Mouse (Mus musculus) forebrain, embryonic 10.5 days (tissue): ENCODE data around the gene Sept8. TPM values are rescaled to one million over a fixed set of nuclear protein-coding genes. Genes with fewer than 3 reads are reported as not detected.

Source experiments
- DNase-seq: peaks from one replicate; pipeline ENCODE4 v3.0.0-alpha.2; 2017; ENCODE audit warnings: low spot score; ENCODE audit errors: extremely low spot score
- H3K27ac ChIP-seq: fragments of 300-500 bp; sonication (generic); 2 replicates; pipeline ENCODE4 v1.5.1; 2016; ENCODE audit warnings: mild to moderate bottlenecking
- H3K27me3 ChIP-seq: fragments of 300-500 bp; sonication (generic); 2 replicates; pipeline ENCODE4 v1.6.1; 2016; ENCODE audit warnings: mild to moderate bottlenecking; ENCODE audit not compliant: poor library complexity, severe bottlenecking
- H3K36me3 ChIP-seq: fragments of 300-500 bp; sonication (generic); replicated peaks from 2 replicates; pipeline ENCODE4 v1.6.1; 2016; ENCODE audit warnings: mild to moderate bottlenecking, moderate library complexity
- H3K4me1 ChIP-seq: fragments of 300-500 bp; sonication (generic); 2 replicates; pipeline ENCODE4 v1.6.1; 2016
- H3K4me3 ChIP-seq: fragments of 300-500 bp; sonication (generic); 2 replicates; pipeline ENCODE4 v1.5.1; 2016; ENCODE audit warnings: mild to moderate bottlenecking, moderate library complexity
- H3K9me3 ChIP-seq: fragments of 300-500 bp; sonication (generic); 2 replicates; pipeline ENCODE4 v1.6.1; 2016; ENCODE audit warnings: mild to moderate bottlenecking, moderate library complexity
- WGBS: fragments of 180-500 bp; shearing (Covaris S2); methylation state at CpG from one replicate; pipeline ENCODE4 v1.1.7; 2016; 5-methylcytosine and 5-hydroxymethylcytosine counted together
- polyA plus RNA-seq: library from polyadenylated mRNA; unstranded; fragments of >200 nt; fragmentation: Nextera tagmentation; extraction: Ambion mirVana; gene quantifications from 2 replicates; pipeline ENCODE4 v1.2.1, GENCODE M21; 2016

Sept8 gene
- polyA plus RNA-seq: 22.7 and 22.9 TPM in 2 replicates

GRCm38 (mm10) chr11:53519207-53520121 lies at the start of gene Sept8:
Gene Sept8, plus strand, starts transcription at chr11:53519257.
- peaks cover 23% of the 10 kb centered on the region for H3K27me3 ChIP-seq
- peaks cover 60% of the 10 kb centered on the region for H3K4me1 ChIP-seq
- no peaks in the 10 kb centered on the region for H3K9me3 ChIP-seq
- no peaks in the 10 kb centered on the region for H3K36me3 ChIP-seq
- peak; percentile 67 for DNase-seq
- 4% methylated on average over 79 of the region's 79 CpGs for WGBS
- peak within 1 kb of the TSS; percentile 93 for H3K27ac ChIP-seq
- peak within 1 kb of the TSS; percentile 94 for H3K4me3 ChIP-seq

DNA sequence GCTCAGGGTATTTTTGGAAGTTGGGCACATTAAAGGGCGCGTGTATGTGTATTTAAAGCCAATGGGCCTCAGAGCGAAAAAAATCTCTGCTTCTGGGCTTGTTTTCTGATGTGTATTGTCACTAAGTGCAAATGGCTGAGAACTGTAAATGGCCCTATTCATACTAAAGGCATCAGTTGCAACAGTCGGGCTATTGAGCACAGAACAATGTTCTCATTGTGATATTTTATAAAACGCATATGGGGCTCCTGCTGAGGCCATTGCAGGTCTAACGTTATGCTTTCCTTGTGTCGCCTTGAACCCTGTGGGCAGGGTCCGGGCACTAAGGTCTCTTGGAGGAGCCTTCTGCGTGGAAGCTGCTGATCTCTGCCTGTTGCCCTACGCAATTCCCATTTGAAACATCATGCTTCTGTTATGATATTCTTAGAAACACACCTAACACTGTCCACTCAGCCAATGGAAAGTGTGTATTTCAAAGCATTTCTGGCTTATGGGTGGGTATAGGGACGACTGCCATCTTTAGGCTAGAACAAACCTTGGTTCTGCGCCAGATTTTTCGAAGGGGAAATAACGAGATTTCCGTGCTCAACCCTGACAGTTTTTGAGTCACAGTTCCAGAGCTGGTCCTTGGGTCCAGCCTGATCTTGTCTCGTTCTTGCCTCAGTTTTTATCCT lies 49.6 kb upstream of the Sept8 start:
- Histone ChIP-seq H3K4me3 (peak overlapping the region; percentile 43), H3K9me3 (peaks cover 6% of the 10 kb centered on the region; the same call in 1 of the 2 replicates), H3K4me1 (peaks cover 35% of the 10 kb centered on the region), H3K27ac (no peak overlapping the region), H3K36me3 (no peaks in the 10 kb centered on the region), H3K27me3 (peaks cover 100% of the 10 kb centered on the region)
- 37% methylated on average over 16 of the region's 16 CpGs for WGBS
- no peak for DNase-seq

DNA sequence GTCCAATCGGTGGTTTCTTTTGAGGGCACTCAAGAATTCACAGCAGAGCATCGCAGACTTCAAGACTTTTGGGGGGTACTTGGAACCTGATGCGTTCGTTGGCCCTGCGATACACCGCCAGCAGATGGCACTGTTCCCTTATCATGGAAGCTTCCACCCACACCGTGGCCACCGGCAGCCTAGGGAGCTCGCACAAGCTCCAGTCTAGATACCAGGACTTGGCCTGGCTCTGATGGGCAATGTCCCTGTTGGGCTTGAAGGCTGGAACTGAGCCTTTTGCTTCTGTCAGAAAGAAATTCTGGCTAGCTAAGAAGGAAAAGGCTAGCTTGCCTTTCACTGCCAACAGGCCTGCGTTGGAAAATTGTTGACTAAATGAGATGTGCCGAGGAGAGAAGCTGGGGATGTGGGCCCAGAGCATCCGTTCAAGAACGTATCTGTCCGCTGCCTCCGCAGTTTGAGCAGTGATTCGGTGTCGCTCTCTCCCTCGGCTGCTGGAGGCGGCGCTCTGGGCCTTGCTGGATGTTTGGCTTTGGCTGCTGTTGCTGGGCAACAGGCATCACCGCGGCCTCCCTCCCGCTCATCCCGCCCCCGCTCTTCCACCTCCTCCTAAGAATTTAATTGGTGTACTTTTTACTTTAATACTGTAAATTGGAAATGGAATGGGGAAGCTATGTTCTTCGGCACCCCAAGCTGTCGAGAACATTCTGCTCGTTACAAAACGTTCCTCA lies 48.9 kb upstream of the Sept8 start, which contains the start of gene Gm9837:
Gene Gm9837 (minus strand): TSS at position 512 of the 728 bp plus-strand sequence.
- peaks cover 100% of the 10 kb centered on the region for H3K27me3 ChIP-seq
- no peaks in the 10 kb centered on the region for H3K9me3 ChIP-seq
- no peaks in the 10 kb centered on the region for H3K36me3 ChIP-seq
- 3% methylated on average over 29 of the region's 29 CpGs for WGBS
- peak within 1 kb of the TSS; percentile 44; the same call in 1 of the 2 replicates for H3K27ac ChIP-seq
- DNase-seq: peak; percentile 89
- H3K4me1 ChIP-seq: peaks cover 39% of the 10 kb centered on the region
- H3K4me3 ChIP-seq: peak within 1 kb of the TSS; percentile 43

DNA sequence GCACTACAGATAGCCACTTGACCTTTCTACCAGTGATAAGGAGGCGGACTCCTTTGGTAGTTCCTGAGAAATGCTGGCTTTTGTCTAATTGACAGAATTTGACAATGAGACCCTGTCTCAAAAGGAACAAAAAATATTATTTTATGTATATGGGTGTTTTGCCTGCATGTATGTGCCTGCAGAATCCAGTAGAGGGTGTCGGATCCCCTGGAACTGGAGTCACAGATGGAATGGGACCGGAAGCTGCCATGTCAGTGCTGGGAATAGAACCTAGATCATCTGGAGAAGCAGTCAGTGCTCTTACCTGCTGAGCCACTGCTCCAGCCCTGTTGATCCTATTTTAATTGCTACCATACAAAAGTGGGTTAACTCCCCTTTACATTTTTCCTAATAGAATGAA lies 46.3 kb upstream of the Sept8 start:
- no peak for DNase-seq
- H3K36me3 ChIP-seq: no peaks in the 10 kb centered on the region
- no peaks in the 10 kb centered on the region for H3K9me3 ChIP-seq
- H3K4me3 ChIP-seq: no peak overlapping the region
- 81% methylated on average over 3 of the region's 3 CpGs for WGBS
- no peak overlapping the region for H3K27ac ChIP-seq
- H3K27me3 ChIP-seq: peaks cover 100% of the 10 kb centered on the region
- peaks cover 39% of the 10 kb centered on the region for H3K4me1 ChIP-seq

GRCm38 (mm10) chr11:53475620-53476019 lies 43.4 kb upstream of the Sept8 start:
- WGBS: 33% methylated on average over 8 of the region's 8 CpGs
- Histone ChIP-seq H3K36me3 (peaks cover 4% of the 10 kb centered on the region; the same call in 1 of the 2 replicates), H3K27me3 (peaks cover 100% of the 10 kb centered on the region), H3K9me3 (peaks cover 10% of the 10 kb centered on the region; the same call in 1 of the 2 replicates), H3K4me3 (no peak overlapping the region), H3K4me1 (peaks cover 48% of the 10 kb centered on the region), H3K27ac (no peak overlapping the region)
- no peak for DNase-seq

GRCm38 (mm10) chr11:53477833-53478232 lies 41.2 kb upstream of the Sept8 start:
- WGBS: 42% methylated on average over 7 of the region's 7 CpGs
- Histone ChIP-seq H3K36me3 (peaks cover 4% of the 10 kb centered on the region; the same call in 1 of the 2 replicates), H3K4me1 (peaks cover 40% of the 10 kb centered on the region), H3K4me3 (no peak overlapping the region), H3K9me3 (peaks cover 11% of the 10 kb centered on the region; the same call in 1 of the 2 replicates), H3K27me3 (peaks cover 98% of the 10 kb centered on the region), H3K27ac (no peak overlapping the region)
- no peak for DNase-seq

GRCm38 (mm10) chr11:53478383-53479170 lies 40.5 kb upstream of the Sept8 start:
- 4% methylated on average over 79 of the region's 79 CpGs for WGBS
- peak; percentile 54 for DNase-seq
- peak overlapping the region; percentile 48 for H3K27ac ChIP-seq
- peaks cover 40% of the 10 kb centered on the region for H3K4me1 ChIP-seq
- peaks cover 4% of the 10 kb centered on the region; the same call in 1 of the 2 replicates for H3K36me3 ChIP-seq
- H3K9me3 ChIP-seq: peaks cover 11% of the 10 kb centered on the region; the same call in 1 of the 2 replicates
- peaks cover 96% of the 10 kb centered on the region for H3K27me3 ChIP-seq
- H3K4me3 ChIP-seq: peak overlapping the region; percentile 54

GRCm38 (mm10) chr11:53479171-53479782 lies 39.8 kb upstream of the Sept8 start:
- Histone ChIP-seq H3K27me3 (peaks cover 94% of the 10 kb centered on the region), H3K9me3 (peaks cover 11% of the 10 kb centered on the region; the same call in 1 of the 2 replicates), H3K4me1 (peaks cover 40% of the 10 kb centered on the region), H3K27ac (peak overlapping the region; percentile 48), H3K4me3 (peak overlapping the region; percentile 54), H3K36me3 (peaks cover 4% of the 10 kb centered on the region; the same call in 1 of the 2 replicates)
- 2% methylated on average over 62 of the region's 62 CpGs for WGBS
- DNase-seq: no peak

GRCm38 (mm10) chr11:53479783-53480301 lies 39.2 kb upstream of the Sept8 start, which contains the start of the genes Gm9945 and Sowaha:
Gene Gm9945, plus strand, starts transcription at chr11:53480166.
Gene Sowaha, minus strand, starts transcription at chr11:53480274.
- Histone ChIP-seq H3K36me3 (peaks cover 4% of the 10 kb centered on the region; the same call in 1 of the 2 replicates), H3K4me3 (peak within 1 kb of the TSS; percentile 54), H3K4me1 (peaks cover 39% of the 10 kb centered on the region), H3K27me3 (peaks cover 89% of the 10 kb centered on the region), H3K27ac (peak within 1 kb of the TSS; percentile 48), H3K9me3 (peaks cover 11% of the 10 kb centered on the region; the same call in 1 of the 2 replicates)
- WGBS: 4% methylated on average over 40 of the region's 40 CpGs
- DNase-seq: no peak

DNA sequence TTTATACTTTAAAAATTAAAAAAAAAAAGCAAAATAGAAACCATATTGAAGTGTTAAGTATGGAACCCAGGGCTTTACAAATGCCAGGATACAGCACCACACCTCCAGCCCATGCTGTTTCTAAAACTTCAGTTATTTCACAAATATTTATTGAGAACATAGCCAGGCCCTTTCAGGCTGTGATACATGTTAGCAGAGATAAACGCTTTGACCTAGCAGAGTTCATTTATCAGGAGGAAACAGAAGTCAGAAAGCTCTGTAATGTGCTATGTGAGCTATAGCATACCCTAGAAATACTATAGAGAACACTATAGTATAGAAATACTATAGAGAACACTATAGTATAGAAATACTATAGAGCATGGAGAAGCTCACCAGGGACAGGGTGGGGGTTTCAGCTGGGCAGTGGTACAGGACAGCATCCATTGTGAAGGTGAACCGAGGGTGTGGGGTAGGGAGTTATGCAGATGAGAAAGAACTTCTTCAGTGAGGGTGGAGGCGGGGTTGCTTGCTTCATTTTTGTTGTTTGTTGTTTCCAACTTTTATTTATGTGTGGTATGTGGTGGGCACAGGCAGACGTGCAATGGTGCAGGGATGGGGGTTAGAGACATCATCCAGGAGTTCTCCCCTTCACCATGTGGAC lies 37.8 kb upstream of the Sept8 start:
- peaks cover 82% of the 10 kb centered on the region for H3K27me3 ChIP-seq
- peaks cover 26% of the 10 kb centered on the region for H3K4me1 ChIP-seq
- peaks cover 11% of the 10 kb centered on the region; the same call in 1 of the 2 replicates for H3K9me3 ChIP-seq
- no peak overlapping the region for H3K27ac ChIP-seq
- peaks cover 4% of the 10 kb centered on the region; the same call in 1 of the 2 replicates for H3K36me3 ChIP-seq
- no peak for DNase-seq
- H3K4me3 ChIP-seq: no peak overlapping the region
- 81% methylated on average over 4 of the region's 4 CpGs for WGBS
